Mouse (Mus musculus): Measurements from ENCODE around the gene Rims4.

GRCm38 (mm10) chr2:163964606-163965560, 46.4 kb upstream of the Rims4 start:
- TF ChIP-seq CTCF (IDR thresholded peaks at IDR 0.05; ENCODE audit: low read depth) (no peak), EP300 (optimal IDR thresholded peaks at IDR 0.05) (no peak)
